Mouse (Mus musculus): ENCODE results near the gene Baiap2. TPM values are rescaled to one million over a fixed set of nuclear protein-coding genes. Genes with fewer than 3 reads are reported as not detected.

Gene Baiap2
- polyA plus RNA-seq (2014; fragmentation: Nextera tagmentation; extraction: Ambion mirVana): 10.1 and 11.5 TPM in 2 replicates

DNA sequence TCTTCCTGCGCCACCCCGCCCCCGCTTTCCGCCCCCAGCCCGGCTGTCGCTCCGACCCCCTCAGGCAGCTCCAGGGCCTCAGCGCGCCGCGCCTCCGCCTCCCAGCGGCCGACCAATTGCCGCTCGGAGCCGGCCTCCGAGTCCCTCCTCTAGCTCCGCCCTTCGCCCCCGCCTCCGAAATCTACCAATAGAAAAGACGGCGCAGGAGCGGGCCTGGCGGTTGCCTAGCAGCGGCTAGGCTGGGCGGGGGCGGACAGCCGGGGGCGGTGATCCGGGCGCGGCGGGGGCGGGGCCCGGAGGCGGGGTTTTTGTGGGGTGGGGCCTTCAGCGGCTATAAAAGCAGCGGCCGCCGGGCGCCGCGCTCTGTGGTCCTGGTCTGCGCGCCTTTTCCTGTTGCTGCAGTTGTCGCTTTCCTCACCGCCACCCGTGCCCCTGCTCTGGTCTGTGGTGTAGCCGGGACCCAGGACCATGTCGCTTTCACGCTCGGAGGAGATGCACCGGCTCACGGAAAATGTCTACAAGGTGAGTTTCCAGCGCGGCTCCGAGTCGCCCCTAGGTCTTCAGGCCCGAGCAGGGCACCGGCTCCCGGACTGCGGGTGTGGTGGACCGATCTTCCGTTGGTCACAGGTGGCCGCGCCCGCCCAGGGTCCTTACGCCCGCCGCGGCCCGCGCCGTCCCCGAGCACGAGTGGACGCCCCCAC, at the start of gene Baiap2:
TSS of gene Baiap2 (plus strand) at position 37 of the 701 bp plus-strand sequence.
- Histone ChIP-seq H3K4me1 (replicated peaks; ENCODE audit: control insufficient read depth, insufficient read depth, low read length) (peaks cover 9% of the 10 kb centered on the region; the same call in 1 of the 2 replicates), H3K9ac (ENCODE audit: low read depth, low read length) (peak within 1 kb of the TSS; percentile 81), H3K4me2 (replicated peaks; ENCODE audit: low read depth, low read length) (peak within 1 kb of the TSS; percentile 100), H3K36me3 (ENCODE audit: control insufficient read depth, insufficient read depth, low read length) (no peaks in the 10 kb centered on the region), H3K4me3 (ENCODE audit: low read depth, low read length) (peak within 1 kb of the TSS; percentile 68), H3K27ac (ENCODE audit: low read depth, low read length) (0 out of 2 replicates have a peak within 1 kb of the TSS, but pooled peaks have one; percentile 51), H3K9me3 (ENCODE audit: control insufficient read depth, low read length) (no peaks in the 10 kb centered on the region), H3K27me3 (ENCODE audit: control insufficient read depth, insufficient read depth, low read length) (peaks cover 7% of the 10 kb centered on the region)
- under 1% methylated on average over 50 of the region's 79 CpGs for WGBS
- DNase-seq (ENCODE audit: low spot score) (peak; percentile 99), ATAC-seq (ENCODE audit: low FRiP score) (peak; percentile 95)

DNA sequence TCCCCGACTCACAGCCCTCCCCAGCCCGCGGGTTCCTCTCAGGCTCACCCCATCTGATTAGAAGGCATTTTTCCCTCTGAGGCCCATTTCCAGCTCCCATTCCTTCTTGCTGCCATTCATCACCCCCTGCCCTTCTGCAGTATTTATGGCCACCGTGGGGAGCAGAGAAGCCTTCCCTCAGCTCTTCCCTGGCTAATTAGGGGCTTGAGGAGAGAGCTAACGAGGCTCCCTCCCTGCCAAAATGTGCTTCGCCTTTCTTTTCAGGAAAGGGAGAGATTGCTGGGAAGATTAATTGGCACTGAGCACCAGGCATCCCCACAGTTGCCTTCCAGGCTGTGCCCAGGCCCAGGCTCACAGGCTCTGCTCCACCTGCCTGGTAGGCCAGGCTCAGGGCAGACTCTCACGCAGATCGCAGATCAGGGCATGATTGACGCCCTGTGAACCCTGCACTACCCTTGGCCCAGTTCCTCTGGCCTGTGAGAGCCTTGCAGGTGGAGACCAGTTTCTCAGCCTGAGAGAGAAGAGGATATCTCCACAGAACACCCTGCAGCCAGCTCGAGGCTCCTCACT, 48.8 kb upstream of the Baiap2 start:
- Histone ChIP-seq H3K9me3 (ENCODE audit: control insufficient read depth, low read length) (no peaks in the 10 kb centered on the region), H3K27ac (ENCODE audit: low read depth, low read length) (peak overlapping the region; percentile 31; the same call in 1 of the 2 replicates), H3K27me3 (ENCODE audit: control insufficient read depth, insufficient read depth, low read length) (no peaks in the 10 kb centered on the region), H3K4me2 (replicated peaks; ENCODE audit: low read depth, low read length) (no peak overlapping the region), H3K9ac (ENCODE audit: low read depth, low read length) (no peak overlapping the region), H3K4me3 (ENCODE audit: low read depth, low read length) (no peak overlapping the region), H3K36me3 (ENCODE audit: control insufficient read depth, insufficient read depth, low read length) (peaks cover 2% of the 10 kb centered on the region; the same call in 1 of the 2 replicates), H3K4me1 (replicated peaks; ENCODE audit: control insufficient read depth, insufficient read depth, low read length) (no peaks in the 10 kb centered on the region)
- 75% methylated on average over 10 of the region's 10 CpGs for WGBS
- ATAC-seq (ENCODE audit: low FRiP score) (no peak), DNase-seq (ENCODE audit: low spot score) (no peak)

DNA sequence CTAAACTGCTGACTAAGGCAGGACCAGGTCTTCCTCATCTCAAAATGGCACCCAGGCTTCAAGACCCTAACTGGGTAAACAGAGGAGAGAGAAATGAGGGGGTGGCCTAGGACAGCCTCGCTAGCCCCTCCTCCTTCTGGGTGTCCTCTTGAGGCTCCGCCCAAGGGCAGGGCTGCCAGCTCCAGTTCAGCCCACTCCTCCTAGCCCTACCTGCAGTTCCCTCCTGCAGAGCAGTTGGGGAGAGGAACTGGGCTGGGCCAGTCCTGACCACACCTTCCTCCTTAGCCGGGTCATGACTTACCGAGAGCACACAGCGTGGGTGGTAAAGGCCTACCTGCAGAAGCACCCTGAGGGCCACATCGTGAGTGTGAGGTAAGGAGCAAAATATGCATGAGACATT, 47.9 kb upstream of the Baiap2 start:
- Histone ChIP-seq H3K27ac (ENCODE audit: low read depth, low read length) (no peak overlapping the region), H3K36me3 (ENCODE audit: control insufficient read depth, insufficient read depth, low read length) (peaks cover 2% of the 10 kb centered on the region; the same call in 1 of the 2 replicates), H3K4me1 (replicated peaks; ENCODE audit: control insufficient read depth, insufficient read depth, low read length) (no peaks in the 10 kb centered on the region), H3K9ac (ENCODE audit: low read depth, low read length) (no peak overlapping the region), H3K4me2 (replicated peaks; ENCODE audit: low read depth, low read length) (no peak overlapping the region), H3K27me3 (ENCODE audit: control insufficient read depth, insufficient read depth, low read length) (no peaks in the 10 kb centered on the region), H3K9me3 (ENCODE audit: control insufficient read depth, low read length) (no peaks in the 10 kb centered on the region), H3K4me3 (ENCODE audit: low read depth, low read length) (no peak overlapping the region)
- no peak for DNase-seq (ENCODE audit: low spot score)
- 74% methylated on average over 6 of the region's 6 CpGs for WGBS
- no peak for ATAC-seq (ENCODE audit: low FRiP score)

DNA sequence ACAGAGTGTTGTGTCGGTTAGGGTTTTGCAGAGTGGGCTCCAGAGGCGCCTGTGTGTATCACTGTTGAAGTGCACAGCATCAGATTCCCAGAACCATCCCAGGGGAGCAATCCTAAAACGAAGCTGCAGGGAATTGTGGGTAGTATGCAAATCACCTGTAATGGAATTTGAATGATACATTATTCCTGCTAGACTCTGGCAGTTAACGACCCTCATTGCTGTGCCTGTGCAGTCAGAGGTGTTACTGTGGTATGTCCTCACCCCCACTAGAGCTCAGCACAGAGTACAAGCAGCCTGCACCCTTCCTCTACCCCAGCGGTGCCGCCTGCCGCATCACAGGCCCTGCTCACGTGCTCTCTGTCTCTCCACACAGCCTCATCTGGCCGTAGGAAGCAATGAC, 45.5 kb upstream of the Baiap2 start:
- DNase-seq (ENCODE audit: low spot score) (no peak), ATAC-seq (ENCODE audit: low FRiP score) (0 out of 2 replicates have a peak, but pooled peaks have one; percentile 43)
- WGBS: 87% methylated on average over 9 of the region's 9 CpGs
- Histone ChIP-seq H3K9ac (ENCODE audit: low read depth, low read length) (no peak overlapping the region), H3K36me3 (ENCODE audit: control insufficient read depth, insufficient read depth, low read length) (peaks cover 2% of the 10 kb centered on the region; the same call in 1 of the 2 replicates), H3K9me3 (ENCODE audit: control insufficient read depth, low read length) (no peaks in the 10 kb centered on the region), H3K4me2 (replicated peaks; ENCODE audit: low read depth, low read length) (no peak overlapping the region), H3K4me3 (ENCODE audit: low read depth, low read length) (no peak overlapping the region), H3K4me1 (replicated peaks; ENCODE audit: control insufficient read depth, insufficient read depth, low read length) (no peaks in the 10 kb centered on the region), H3K27me3 (ENCODE audit: control insufficient read depth, insufficient read depth, low read length) (no peaks in the 10 kb centered on the region), H3K27ac (ENCODE audit: low read depth, low read length) (0 out of 2 replicates have a peak overlapping the region, but pooled peaks have one; percentile 30)

DNA sequence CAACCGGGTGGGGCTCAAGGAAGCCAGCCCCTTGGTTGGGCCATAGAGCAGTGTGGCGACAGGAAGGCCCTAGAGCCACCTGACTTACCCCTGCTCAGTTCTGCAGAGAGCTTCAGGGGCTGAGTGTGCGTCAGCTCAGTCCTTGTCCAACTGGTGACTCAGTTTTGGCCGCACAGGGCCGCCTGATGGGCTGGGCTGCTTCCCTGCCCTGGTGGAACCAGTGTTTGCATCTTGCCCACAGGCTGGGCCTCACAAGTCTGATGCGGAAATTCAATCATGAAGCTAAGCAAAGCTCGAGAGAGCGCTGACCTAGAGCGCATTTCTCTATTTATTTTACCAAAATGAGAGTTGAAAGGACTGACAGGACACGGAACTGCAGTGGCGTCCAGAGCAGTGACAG, 43.6 kb upstream of the Baiap2 start:
- Histone ChIP-seq H3K27ac (ENCODE audit: low read depth, low read length) (no peak overlapping the region), H3K4me2 (replicated peaks; ENCODE audit: low read depth, low read length) (no peak overlapping the region), H3K9me3 (ENCODE audit: control insufficient read depth, low read length) (no peaks in the 10 kb centered on the region), H3K9ac (ENCODE audit: low read depth, low read length) (no peak overlapping the region), H3K4me3 (ENCODE audit: low read depth, low read length) (no peak overlapping the region), H3K27me3 (ENCODE audit: control insufficient read depth, insufficient read depth, low read length) (no peaks in the 10 kb centered on the region), H3K36me3 (ENCODE audit: control insufficient read depth, insufficient read depth, low read length) (peaks cover 2% of the 10 kb centered on the region; the same call in 1 of the 2 replicates), H3K4me1 (replicated peaks; ENCODE audit: control insufficient read depth, insufficient read depth, low read length) (no peaks in the 10 kb centered on the region)
- WGBS: 84% methylated on average over 11 of the region's 11 CpGs
- DNase-seq (ENCODE audit: low spot score) (no peak), ATAC-seq (ENCODE audit: low FRiP score) (no peak)

DNA sequence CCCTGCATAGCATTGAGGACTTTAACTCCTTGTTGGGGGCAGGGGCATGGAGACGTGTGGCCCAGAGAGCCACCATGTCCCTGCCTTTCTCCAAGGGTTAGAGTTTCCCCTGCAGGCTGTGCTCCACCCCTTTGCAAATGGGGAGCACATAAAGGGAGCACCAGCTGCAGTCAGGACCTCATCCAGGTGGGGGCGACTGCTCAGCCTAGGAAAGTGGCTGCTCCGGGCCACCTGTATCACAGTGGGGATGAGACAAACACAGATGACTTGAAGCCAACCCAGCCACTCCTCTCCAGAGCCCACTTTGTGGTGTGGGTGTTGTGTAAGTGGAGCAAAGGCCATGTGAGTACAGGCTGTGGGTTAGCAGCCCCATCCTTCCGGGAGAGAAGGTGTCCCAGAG, 41.4 kb upstream of the Baiap2 start:
- H3K4me2 ChIP-seq (replicated peaks; ENCODE audit: low read depth, low read length): no peak overlapping the region
- H3K27ac ChIP-seq (ENCODE audit: low read depth, low read length): no peak overlapping the region
- ATAC-seq (ENCODE audit: low FRiP score) (no peak), DNase-seq (ENCODE audit: low spot score) (no peak)
- H3K9ac ChIP-seq (ENCODE audit: low read depth, low read length): no peak overlapping the region
- no peaks in the 10 kb centered on the region for H3K4me1 ChIP-seq (replicated peaks; ENCODE audit: control insufficient read depth, insufficient read depth, low read length)
- H3K27me3 ChIP-seq (ENCODE audit: control insufficient read depth, insufficient read depth, low read length): no peaks in the 10 kb centered on the region
- no peak overlapping the region for H3K4me3 ChIP-seq (ENCODE audit: low read depth, low read length)
- no peaks in the 10 kb centered on the region; the same call in 1 of the 2 replicates for H3K36me3 ChIP-seq (ENCODE audit: control insufficient read depth, insufficient read depth, low read length)
- 68% methylated on average over 4 of the region's 4 CpGs for WGBS
- H3K9me3 ChIP-seq (ENCODE audit: control insufficient read depth, low read length): no peaks in the 10 kb centered on the region

DNA sequence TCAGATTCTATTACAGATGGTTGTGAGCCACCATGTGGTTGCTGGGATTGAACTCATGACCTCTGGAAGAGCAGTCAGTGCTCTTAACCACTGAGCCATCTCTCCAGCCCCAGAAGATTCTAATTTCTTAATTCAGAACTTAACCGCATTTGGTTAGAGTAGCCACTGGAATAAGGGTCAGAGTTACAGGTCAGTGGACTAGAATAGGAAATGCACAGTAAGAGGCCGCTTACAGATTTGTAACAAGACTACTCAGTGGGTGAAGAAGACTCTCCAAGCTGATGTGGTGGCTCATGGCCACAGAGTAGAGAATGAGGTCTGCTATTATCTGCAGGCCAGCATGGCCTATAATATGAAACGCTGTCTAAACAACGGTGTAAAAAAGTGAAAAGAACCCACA, 39.7 kb upstream of the Baiap2 start:
- H3K27me3 ChIP-seq (ENCODE audit: control insufficient read depth, insufficient read depth, low read length): no peaks in the 10 kb centered on the region
- H3K36me3 ChIP-seq (ENCODE audit: control insufficient read depth, insufficient read depth, low read length): no peaks in the 10 kb centered on the region
- DNase-seq (ENCODE audit: low spot score) (no peak), ATAC-seq (ENCODE audit: low FRiP score) (no peak)
- no peak overlapping the region for H3K4me3 ChIP-seq (ENCODE audit: low read depth, low read length)
- H3K9me3 ChIP-seq (ENCODE audit: control insufficient read depth, low read length): no peaks in the 10 kb centered on the region
- no peak overlapping the region for H3K4me2 ChIP-seq (replicated peaks; ENCODE audit: low read depth, low read length)
- no peaks in the 10 kb centered on the region for H3K4me1 ChIP-seq (replicated peaks; ENCODE audit: control insufficient read depth, insufficient read depth, low read length)
- H3K9ac ChIP-seq (ENCODE audit: low read depth, low read length): no peak overlapping the region
- WGBS: 74% methylated on average over 4 of the region's 4 CpGs
- no peak overlapping the region for H3K27ac ChIP-seq (ENCODE audit: low read depth, low read length)

DNA sequence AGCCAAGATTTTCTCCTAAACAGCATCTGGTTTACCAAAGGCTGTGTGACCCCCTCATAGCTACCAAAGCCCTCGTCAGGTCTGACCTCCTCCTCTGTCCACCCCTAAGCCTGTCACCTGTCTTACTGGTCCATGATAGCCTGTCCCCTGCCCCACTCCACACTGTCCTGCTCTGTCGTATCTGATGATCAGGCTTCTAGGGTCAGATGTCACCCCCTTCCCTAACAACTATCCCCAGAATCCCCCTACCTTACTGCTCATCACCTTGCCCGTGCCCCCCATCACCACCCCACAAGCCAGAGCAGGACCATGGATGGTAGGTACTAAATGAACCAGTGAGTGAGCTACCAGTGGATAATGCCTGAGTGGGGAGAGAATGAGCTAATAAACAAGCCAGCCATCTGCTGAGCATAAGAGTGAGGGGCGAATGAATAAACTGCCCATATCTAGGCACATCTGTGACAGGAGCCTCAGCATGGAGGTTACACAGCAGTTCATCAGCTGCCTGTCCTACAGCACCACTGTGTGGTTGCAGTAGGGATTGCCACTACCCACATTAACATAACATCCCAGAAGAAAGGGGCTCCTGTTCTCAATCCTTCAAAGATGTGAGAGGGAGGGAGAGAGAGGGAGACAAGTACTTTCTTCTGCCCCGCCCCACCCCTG, 37.8 kb upstream of the Baiap2 start:
- Histone ChIP-seq H3K27ac (ENCODE audit: low read depth, low read length) (no peak overlapping the region), H3K9ac (ENCODE audit: low read depth, low read length) (no peak overlapping the region), H3K27me3 (ENCODE audit: control insufficient read depth, insufficient read depth, low read length) (no peaks in the 10 kb centered on the region), H3K4me2 (replicated peaks; ENCODE audit: low read depth, low read length) (no peak overlapping the region), H3K36me3 (ENCODE audit: control insufficient read depth, insufficient read depth, low read length) (no peaks in the 10 kb centered on the region), H3K9me3 (ENCODE audit: control insufficient read depth, low read length) (no peaks in the 10 kb centered on the region), H3K4me3 (ENCODE audit: low read depth, low read length) (no peak overlapping the region), H3K4me1 (replicated peaks; ENCODE audit: control insufficient read depth, insufficient read depth, low read length) (peaks cover under 1% of the 10 kb centered on the region; the same call in 1 of the 2 replicates)
- 38% methylated on average over 5 of the region's 5 CpGs for WGBS
- ATAC-seq (ENCODE audit: low FRiP score) (peak; percentile 76), DNase-seq (ENCODE audit: low spot score) (peak; percentile 85)
